Mouse (Mus musculus): ENCODE results near the gene Ppp6r2.

GRCm38 (mm10) chr15:89178954-89179629 lies 32.3 kb upstream of the Ppp6r2 start:
- TF ChIP-seq CTCF (IDR thresholded peaks at IDR 0.05; ENCODE audit: low read depth), result no peak
- no peak for TF ChIP-seq EP300 (IDR thresholded peaks at IDR 0.05; ENCODE audit: low read depth)

All from liver, embryonic 14.5 days (tissue).